Mouse (Mus musculus): Measurements from ENCODE around the gene Ms4a3. TPM values are rescaled to one million over a fixed set of nuclear protein-coding genes. Genes with fewer than 3 reads are reported as not detected.

Gene Ms4a3
- not detected for total RNA-seq (2021)

GRCm38 (mm10) chr19:11640732-11641131 is at the start of gene Ms4a3:
Gene Ms4a3, minus strand, starts transcription at chr19:11640851.
- DNase-seq (ENCODE audit: extremely low spot score in 1 of 2, low spot score in 1 of 2): no peak

DNA sequence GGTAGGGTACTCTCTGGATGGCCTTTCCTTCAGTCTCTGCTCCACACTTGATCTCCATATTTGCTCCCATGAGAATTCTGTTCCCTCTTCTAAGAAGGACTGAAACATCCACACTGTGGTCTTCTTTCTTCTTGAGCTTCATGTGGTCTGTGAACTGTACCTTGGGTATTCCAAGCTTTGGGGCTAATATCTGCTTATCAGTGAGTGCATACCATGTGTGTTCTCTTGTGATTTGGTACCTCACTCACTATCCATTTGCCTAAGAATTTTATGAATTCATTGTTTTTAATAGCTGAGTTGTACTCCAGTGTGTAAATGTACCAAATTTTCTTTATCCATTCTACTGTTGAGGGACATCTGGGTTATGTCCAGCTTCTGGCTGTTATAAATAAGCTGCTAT is 20.9 kb upstream of the Ms4a3 start:
- no peak for DNase-seq (ENCODE audit: extremely low spot score in 1 of 2, low spot score in 1 of 2)

DNA sequence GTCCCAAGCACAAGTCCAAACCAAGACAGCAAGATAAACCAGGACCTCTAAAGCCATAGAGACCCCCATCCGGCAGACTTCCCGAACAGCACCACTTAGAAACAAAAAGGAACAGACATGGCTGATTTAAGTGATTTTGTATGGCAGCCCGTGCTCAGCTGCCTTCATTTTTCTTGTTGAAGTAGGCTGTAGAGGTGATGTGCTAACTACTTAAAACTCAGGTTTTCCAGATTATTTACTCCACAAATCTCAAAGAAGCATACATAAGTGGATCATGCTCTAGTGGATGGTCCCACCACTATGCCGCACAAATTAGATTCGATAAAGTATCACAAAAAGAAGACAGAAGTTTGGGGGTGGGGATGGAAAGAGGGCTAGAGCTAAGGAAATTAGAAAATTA is 19.8 kb upstream of the Ms4a3 start, which contains the start of gene Oosp2:
Gene Oosp2, minus strand, starts transcription at position 101 of the 400 bp plus-strand sequence.
- DNase-seq (ENCODE audit: extremely low spot score in 1 of 2, low spot score in 1 of 2): no peak

DNA sequence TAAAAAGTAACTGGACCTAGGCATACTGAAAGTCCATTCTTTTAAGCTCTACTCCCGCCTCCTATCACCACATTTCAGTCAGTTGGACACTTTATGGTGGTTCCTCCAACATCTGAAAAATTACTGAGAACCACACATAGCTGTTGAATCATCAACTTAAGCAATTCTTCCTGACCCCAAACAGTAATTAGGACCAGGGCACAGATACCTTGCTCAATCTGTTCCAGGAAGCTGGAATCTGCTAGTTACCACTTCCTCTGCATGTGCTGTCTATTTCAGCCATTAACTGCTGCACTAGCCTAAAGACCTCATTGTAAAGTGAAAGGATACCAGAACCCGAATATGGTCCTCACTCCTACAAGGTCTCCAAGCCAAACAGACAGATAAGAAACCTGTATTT is 18.5 kb upstream of the Ms4a3 start:
- DNase-seq (ENCODE audit: extremely low spot score in 1 of 2, low spot score in 1 of 2): no peak

DNA sequence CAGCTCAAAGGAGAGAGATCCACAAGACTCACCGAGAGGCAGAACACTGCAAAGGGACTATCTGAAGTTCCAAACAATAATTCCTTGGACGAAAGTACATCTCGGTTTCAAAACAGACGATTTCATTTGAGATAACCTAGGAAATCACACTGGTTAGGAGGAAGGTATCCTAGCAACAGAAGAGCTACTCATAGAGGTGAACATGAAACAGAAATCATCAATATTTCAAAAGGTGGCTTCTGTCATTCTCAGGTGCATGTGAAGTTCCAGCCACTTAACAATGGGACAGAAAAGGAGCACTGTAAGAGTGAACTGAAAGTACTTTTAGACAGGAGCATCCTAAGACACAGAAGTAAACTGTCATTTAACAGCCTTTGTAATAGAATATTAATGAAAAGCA is 8.9 kb upstream of the Ms4a3 start:
- no peak for DNase-seq (ENCODE audit: extremely low spot score in 1 of 2, low spot score in 1 of 2)

DNA sequence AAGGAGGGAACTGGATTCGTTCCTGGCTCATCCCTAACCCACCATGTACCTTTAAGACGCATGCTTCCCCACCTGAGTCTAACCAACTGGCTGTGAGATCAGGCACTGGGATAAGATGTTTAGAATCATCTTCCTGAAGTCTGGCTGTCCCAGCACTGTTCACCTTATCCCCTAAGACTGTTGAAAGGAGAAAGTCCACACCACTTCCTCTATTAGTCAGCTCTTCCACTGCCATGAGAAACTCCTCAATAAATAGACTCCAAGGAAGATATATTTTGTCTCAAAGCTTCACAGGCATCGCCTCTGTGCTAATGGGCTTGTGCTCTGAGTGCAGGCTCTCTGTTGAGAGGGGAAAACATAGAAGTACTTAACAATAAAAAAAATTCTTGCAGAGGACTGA is 5.5 kb upstream of the Ms4a3 start:
- no peak for DNase-seq (ENCODE audit: extremely low spot score in 1 of 2, low spot score in 1 of 2)

GRCm38 (mm10) chr19:11639038-11639437 is 1.6 kb downstream of the Ms4a3 start:
- DNase-seq (ENCODE audit: extremely low spot score in 1 of 2, low spot score in 1 of 2): no peak

DNA sequence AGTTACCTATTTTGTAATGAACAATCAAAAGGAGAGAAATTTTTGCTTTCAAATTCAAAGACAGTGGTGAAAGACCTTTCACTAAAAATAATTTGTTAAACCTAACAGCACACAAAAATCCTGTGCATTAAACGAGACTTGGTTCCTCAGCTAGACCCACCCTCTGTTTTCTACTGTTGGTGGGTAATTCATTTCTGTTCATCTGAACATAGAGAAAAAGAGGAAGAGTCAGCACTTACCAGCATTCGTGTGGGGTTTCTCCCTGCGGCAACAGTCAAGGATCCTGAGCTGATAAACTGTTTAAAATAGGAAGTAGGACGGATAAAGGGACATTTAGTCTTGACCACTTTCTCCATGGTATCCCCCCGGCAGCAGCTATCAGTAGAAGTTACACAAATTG is 5.1 kb downstream of the Ms4a3 start:
- no peak for DNase-seq (ENCODE audit: extremely low spot score in 1 of 2, low spot score in 1 of 2)

GRCm38 (mm10) chr19:11634330-11634729 is 6.3 kb downstream of the Ms4a3 start:
- DNase-seq (ENCODE audit: extremely low spot score in 1 of 2, low spot score in 1 of 2): no peak

DNA sequence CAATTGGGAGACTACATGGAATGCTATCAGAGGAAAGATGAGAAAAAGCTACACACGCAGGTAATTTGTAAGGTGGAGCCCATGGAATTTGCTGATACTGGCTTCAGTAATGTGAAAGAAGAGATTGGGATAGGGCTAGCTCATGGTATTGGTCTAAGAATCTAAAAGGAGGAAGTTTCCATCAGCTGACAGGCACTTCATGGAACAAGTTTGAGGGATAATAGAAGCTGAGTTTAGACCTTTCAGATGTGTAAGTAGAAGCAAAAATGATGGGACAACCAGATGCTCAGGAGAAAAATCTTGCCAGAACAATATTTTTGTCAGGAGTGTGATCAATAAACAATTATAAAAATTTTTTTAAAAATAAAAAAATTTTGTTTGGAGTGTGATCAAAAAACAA is 6.9 kb downstream of the Ms4a3 start:
- DNase-seq (ENCODE audit: extremely low spot score in 1 of 2, low spot score in 1 of 2): no peak

DNA sequence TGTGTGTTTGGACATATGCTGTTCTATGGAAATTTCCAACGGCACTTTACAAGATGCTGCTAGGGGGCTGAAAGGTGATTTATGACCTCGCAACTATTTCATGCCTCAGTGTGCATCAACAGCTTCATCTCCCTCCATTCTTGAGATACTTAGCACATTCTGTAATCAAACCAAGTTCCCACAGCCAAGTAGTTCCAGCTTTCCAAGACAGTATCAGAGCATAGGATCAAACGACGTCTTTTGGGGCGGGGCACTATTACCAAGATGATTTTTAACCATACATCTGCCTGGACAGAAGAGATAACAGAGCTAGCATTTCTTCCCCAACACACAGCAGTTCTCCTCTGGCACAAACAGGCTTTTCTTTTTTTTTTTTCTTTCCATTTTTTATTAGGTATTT is 15.4 kb downstream of the Ms4a3 start:
- no peak for DNase-seq (ENCODE audit: extremely low spot score in 1 of 2, low spot score in 1 of 2)

DNA sequence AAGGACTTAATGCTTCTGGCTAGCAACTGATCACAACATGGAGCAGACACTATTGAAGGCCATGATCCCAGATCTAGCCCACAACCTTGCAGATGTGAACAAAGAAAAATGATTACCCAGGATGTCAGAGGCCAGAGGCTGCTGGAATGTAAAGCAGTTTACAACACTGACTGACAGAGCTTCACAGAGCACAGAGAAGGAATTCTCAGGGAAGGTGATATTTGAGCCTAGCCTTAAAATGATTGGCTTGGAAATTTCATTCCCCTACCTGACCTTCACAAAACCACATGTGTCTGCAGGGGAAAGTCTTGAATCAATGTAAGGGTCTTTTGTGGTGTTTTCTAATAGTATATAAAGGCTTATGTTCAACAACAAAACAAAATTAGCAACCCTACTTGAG is 15.9 kb downstream of the Ms4a3 start:
- no peak for DNase-seq (ENCODE audit: extremely low spot score in 1 of 2, low spot score in 1 of 2)

GRCm38 (mm10) chr19:11623551-11623950 is 17.1 kb downstream of the Ms4a3 start, which contains the start of gene Ms4a2:
Gene Ms4a2, minus strand, starts transcription at chr19:11623719.
- DNase-seq (ENCODE audit: extremely low spot score in 1 of 2, low spot score in 1 of 2): no peak

GRCm38 (mm10) chr19:11617983-11618382 is 22.7 kb downstream of the Ms4a3 start:
- DNase-seq (ENCODE audit: extremely low spot score in 1 of 2, low spot score in 1 of 2): no peak

GRCm38 (mm10) chr19:11614805-11615204 is 25.8 kb downstream of the Ms4a3 start:
- DNase-seq (ENCODE audit: extremely low spot score in 1 of 2, low spot score in 1 of 2): no peak

GRCm38 (mm10) chr19:11613776-11614443 is 26.7 kb downstream of the Ms4a3 start:
- DNase-seq (ENCODE audit: extremely low spot score in 1 of 2, low spot score in 1 of 2): no peak

DNA sequence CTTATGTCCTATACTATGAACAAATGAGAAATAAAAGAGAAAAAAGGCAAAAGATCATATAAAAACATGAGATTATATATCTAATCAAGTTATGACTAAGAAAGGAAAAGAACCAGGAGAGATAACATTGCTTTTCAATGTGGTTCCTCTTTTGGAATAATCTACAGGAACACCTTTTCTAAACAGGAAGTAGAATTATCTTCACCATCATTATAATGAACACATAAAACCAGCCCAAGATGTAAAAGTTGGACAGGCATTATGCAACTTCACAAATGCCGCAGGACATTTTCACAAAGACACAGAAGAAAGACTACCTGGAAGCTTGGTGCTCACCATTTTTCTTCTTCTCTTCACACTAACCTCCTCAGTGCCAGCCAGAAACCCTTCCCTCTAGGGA is 27.6 kb downstream of the Ms4a3 start:
- no peak for DNase-seq (ENCODE audit: extremely low spot score in 1 of 2, low spot score in 1 of 2)

GRCm38 (mm10) chr19:11612293-11612692 is 28.4 kb downstream of the Ms4a3 start:
- no peak for DNase-seq (ENCODE audit: extremely low spot score in 1 of 2, low spot score in 1 of 2)

- DNase-seq (ENCODE audit: extremely low spot score in 1 of 2, low spot score in 1 of 2): peak; percentile 11 to 22
Measured at GRCm38 (mm10) chr19:11611541-11611945, 29.1 kb downstream of the Ms4a3 start.

GRCm38 (mm10) chr19:11608172-11608571 is 32.5 kb downstream of the Ms4a3 start:
- peak; percentile 18 to 63 for DNase-seq (ENCODE audit: extremely low spot score in 1 of 2, low spot score in 1 of 2)

- no peak for DNase-seq (ENCODE audit: extremely low spot score in 1 of 2, low spot score in 1 of 2)
Measured at GRCm38 (mm10) chr19:11604603-11605002, 36.0 kb downstream of the Ms4a3 start, which contains the start of gene Ms4a6d. Gene Ms4a6d, minus strand, starts transcription at chr19:11604849.

GRCm38 (mm10) chr19:11602026-11602425 is 38.6 kb downstream of the Ms4a3 start:
- DNase-seq (ENCODE audit: extremely low spot score in 1 of 2, low spot score in 1 of 2): peak in 1 of 2 experiments; percentile 14

DNA sequence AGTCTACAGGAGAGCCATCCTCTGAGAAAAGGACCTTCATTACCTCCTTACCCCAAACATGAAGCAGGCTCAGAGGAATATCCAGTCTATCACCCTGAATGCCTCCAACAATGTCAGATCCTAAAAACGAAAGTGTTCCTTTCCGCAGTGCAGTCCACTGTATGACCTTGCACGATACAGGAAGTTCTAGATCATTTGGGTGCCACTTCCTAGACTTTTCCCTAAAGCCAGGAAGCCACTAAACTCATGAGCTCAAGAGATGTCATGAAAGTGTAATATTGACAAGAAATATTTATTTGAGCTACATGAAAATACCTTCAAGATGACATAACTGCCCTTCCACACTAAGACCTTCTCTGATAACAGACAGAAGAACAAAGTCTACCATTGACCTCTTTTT is 39.3 kb downstream of the Ms4a3 start:
- DNase-seq (ENCODE audit: extremely low spot score in 1 of 2, low spot score in 1 of 2): no peak
